Mouse (Mus musculus): ENCODE results near the gene BC051665.

DNA sequence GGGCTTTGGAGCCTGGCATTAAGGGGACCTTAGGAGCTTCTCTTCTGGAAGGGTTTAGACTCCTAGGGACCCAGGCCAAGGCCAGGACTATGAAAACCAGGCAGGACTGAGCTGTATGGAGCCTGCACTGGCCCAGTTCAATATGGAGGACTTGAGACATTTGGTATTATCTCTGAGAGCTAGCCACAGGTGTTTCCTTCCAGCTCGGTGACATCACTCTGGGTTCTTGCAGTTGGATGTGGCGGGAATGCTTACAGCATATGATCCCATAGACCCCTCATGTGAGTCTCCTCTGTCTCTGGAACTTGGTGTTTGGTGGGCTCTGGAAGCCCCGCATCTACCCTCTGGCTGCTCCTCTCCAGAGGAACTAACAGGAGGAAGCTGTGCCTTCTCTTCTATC, 43.6 kb downstream of the BC051665 start:
- TF ChIP-seq CTCF (IDR thresholded peaks at IDR 0.05; ENCODE audit: control insufficient read depth, insufficient read depth, low read length) (no peak), POLR2A (IDR thresholded peaks at IDR 0.05; ENCODE audit: borderline replicate concordance, control insufficient read depth, low read depth, low read length) (no peak)
